Mouse (Mus musculus): Measurements from ENCODE around the gene Ghr. TPM values are rescaled to one million over a fixed set of nuclear protein-coding genes. Genes with fewer than 3 reads are reported as not detected.

Ghr gene
- polyA plus RNA-seq, 1 experiment from 2014 or later = 101 TPM

- Histone ChIP-seq H3K36me3 (ENCODE audit: control insufficient read depth, insufficient read depth, low read length) (no peaks in the 10 kb centered on the region), H3K9me3 (ENCODE audit: control insufficient read depth, low read length) (no peaks in the 10 kb centered on the region)
- 56% methylated on average over 8 of the region's 8 CpGs for WGBS
These were observed 138.8 kb downstream of the Ghr start for GRCm38 (mm10) chr15:3444448-3445020.

GRCm38 (mm10) chr15:3441506-3442286 is 141.6 kb downstream of the Ghr start:
- Histone ChIP-seq H3K27ac (ENCODE audit: low read length) (no peak overlapping the region), H3K4me1 (replicated peaks; ENCODE audit: control insufficient read depth, insufficient read depth, low read length) (peaks cover 9% of the 10 kb centered on the region), H3K9ac (ENCODE audit: low read length) (no peak overlapping the region), H3K4me3 (ENCODE audit: low read length) (no peak overlapping the region), H3K36me3 (ENCODE audit: control insufficient read depth, insufficient read depth, low read length) (no peaks in the 10 kb centered on the region), H3K4me2 (ENCODE audit: low read depth, low read length) (no peak overlapping the region), H3K9me3 (ENCODE audit: control insufficient read depth, low read length) (no peaks in the 10 kb centered on the region), H3K27me3 (ENCODE audit: control insufficient read depth, insufficient read depth, low read depth, low read length) (no peaks in the 10 kb centered on the region)
- ATAC-seq (ENCODE audit: low read depth) = peak; percentile 57; the same call in 1 of the 2 replicates
- 53% methylated on average over 4 of the region's 4 CpGs for WGBS

More at GRCm38 (mm10) chr15:3444448-3445020, 138.8 kb downstream of the Ghr start:
- H3K27me3 ChIP-seq (ENCODE audit: control insufficient read depth, insufficient read depth, low read depth, low read length) = no peaks in the 10 kb centered on the region
- no peak overlapping the region for H3K4me3 ChIP-seq (ENCODE audit: low read length)
- H3K27ac ChIP-seq (ENCODE audit: low read length) = no peak overlapping the region
- peaks cover 9% of the 10 kb centered on the region for H3K4me1 ChIP-seq (replicated peaks; ENCODE audit: control insufficient read depth, insufficient read depth, low read length)
- no peak overlapping the region for H3K9ac ChIP-seq (ENCODE audit: low read length)
- H3K4me2 ChIP-seq (ENCODE audit: low read depth, low read length) = no peak overlapping the region
- no peak for ATAC-seq (ENCODE audit: low read depth)

GRCm38 (mm10) chr15:3437381-3437780 is 145.9 kb downstream of the Ghr start:
- Histone ChIP-seq H3K36me3 (ENCODE audit: control insufficient read depth, insufficient read depth, low read length) (no peaks in the 10 kb centered on the region), H3K4me2 (ENCODE audit: low read depth, low read length) (no peak overlapping the region), H3K4me3 (ENCODE audit: low read length) (no peak overlapping the region), H3K4me1 (replicated peaks; ENCODE audit: control insufficient read depth, insufficient read depth, low read length) (peaks cover 20% of the 10 kb centered on the region), H3K9me3 (ENCODE audit: control insufficient read depth, low read length) (no peaks in the 10 kb centered on the region), H3K27me3 (ENCODE audit: control insufficient read depth, insufficient read depth, low read depth, low read length) (no peaks in the 10 kb centered on the region), H3K9ac (ENCODE audit: low read length) (no peak overlapping the region), H3K27ac (ENCODE audit: low read length) (no peak overlapping the region)
- WGBS = 60% methylated on average over 3 of the region's 3 CpGs
- ATAC-seq (ENCODE audit: low read depth) = no peak

GRCm38 (mm10) chr15:3435637-3436036 is 147.7 kb downstream of the Ghr start:
- Histone ChIP-seq H3K4me1 (replicated peaks; ENCODE audit: control insufficient read depth, insufficient read depth, low read length) (peaks cover 20% of the 10 kb centered on the region), H3K27me3 (ENCODE audit: control insufficient read depth, insufficient read depth, low read depth, low read length) (no peaks in the 10 kb centered on the region), H3K9ac (ENCODE audit: low read length) (no peak overlapping the region), H3K27ac (ENCODE audit: low read length) (0 out of 2 replicates have a peak overlapping the region, but pooled peaks have one; percentile 22), H3K9me3 (ENCODE audit: control insufficient read depth, low read length) (no peaks in the 10 kb centered on the region), H3K36me3 (ENCODE audit: control insufficient read depth, insufficient read depth, low read length) (no peaks in the 10 kb centered on the region), H3K4me2 (ENCODE audit: low read depth, low read length) (no peak overlapping the region), H3K4me3 (ENCODE audit: low read length) (no peak overlapping the region)
- 41% methylated on average over 4 of the region's 4 CpGs for WGBS
- ATAC-seq (ENCODE audit: low read depth) = no peak

- Histone ChIP-seq H3K9me3 (ENCODE audit: control insufficient read depth, low read length) (no peaks in the 10 kb centered on the region), H3K4me3 (ENCODE audit: low read length) (no peak overlapping the region), H3K36me3 (ENCODE audit: control insufficient read depth, insufficient read depth, low read length) (no peaks in the 10 kb centered on the region), H3K4me1 (replicated peaks; ENCODE audit: control insufficient read depth, insufficient read depth, low read length) (peaks cover 20% of the 10 kb centered on the region), H3K4me2 (ENCODE audit: low read depth, low read length) (no peak overlapping the region), H3K9ac (ENCODE audit: low read length) (no peak overlapping the region), H3K27me3 (ENCODE audit: control insufficient read depth, insufficient read depth, low read depth, low read length) (no peaks in the 10 kb centered on the region), H3K27ac (ENCODE audit: low read length) (0 out of 2 replicates have a peak overlapping the region, but pooled peaks have one; percentile 36)
- 66% methylated on average over 3 of the region's 3 CpGs for WGBS
- ATAC-seq (ENCODE audit: low read depth) = no peak
These were observed 148.8 kb downstream of the Ghr start for GRCm38 (mm10) chr15:3434461-3434860.

- Histone ChIP-seq H3K9ac (ENCODE audit: low read length) (no peak overlapping the region), H3K4me2 (ENCODE audit: low read depth, low read length) (0 out of 2 replicates have a peak overlapping the region, but pooled peaks have one; percentile 7), H3K36me3 (ENCODE audit: control insufficient read depth, insufficient read depth, low read length) (no peaks in the 10 kb centered on the region), H3K27me3 (ENCODE audit: control insufficient read depth, insufficient read depth, low read depth, low read length) (no peaks in the 10 kb centered on the region), H3K9me3 (ENCODE audit: control insufficient read depth, low read length) (no peaks in the 10 kb centered on the region), H3K27ac (ENCODE audit: low read length) (peak overlapping the region; percentile 74), H3K4me3 (ENCODE audit: low read length) (no peak overlapping the region), H3K4me1 (replicated peaks; ENCODE audit: control insufficient read depth, insufficient read depth, low read length) (peaks cover 26% of the 10 kb centered on the region)
- peak; percentile 97 for ATAC-seq (ENCODE audit: low read depth)
- 12% methylated on average over 7 of the region's 7 CpGs for WGBS
These were observed 150.0 kb downstream of the Ghr start for GRCm38 (mm10) chr15:3433281-3433680.

- peak; percentile 34; the same call in 1 of the 2 replicates for ATAC-seq (ENCODE audit: low read depth)
- H3K4me2 ChIP-seq (ENCODE audit: low read depth, low read length) = no peak overlapping the region
- H3K27me3 ChIP-seq (ENCODE audit: control insufficient read depth, insufficient read depth, low read depth, low read length) = no peaks in the 10 kb centered on the region
- 12% methylated on average over 1 of the region's 1 CpGs for WGBS
- H3K27ac ChIP-seq (ENCODE audit: low read length) = peak overlapping the region; percentile 23
- H3K9ac ChIP-seq (ENCODE audit: low read length) = no peak overlapping the region
- H3K4me3 ChIP-seq (ENCODE audit: low read length) = no peak overlapping the region
- peaks cover 29% of the 10 kb centered on the region for H3K4me1 ChIP-seq (replicated peaks; ENCODE audit: control insufficient read depth, insufficient read depth, low read length)
- no peaks in the 10 kb centered on the region for H3K36me3 ChIP-seq (ENCODE audit: control insufficient read depth, insufficient read depth, low read length)
- H3K9me3 ChIP-seq (ENCODE audit: control insufficient read depth, low read length) = no peaks in the 10 kb centered on the region
These were observed 150.5 kb downstream of the Ghr start for GRCm38 (mm10) chr15:3432823-3433222.

GRCm38 (mm10) chr15:3429417-3429816 is 153.9 kb downstream of the Ghr start:
- Histone ChIP-seq H3K9ac (ENCODE audit: low read length) (no peak overlapping the region), H3K4me2 (ENCODE audit: low read depth, low read length) (no peak overlapping the region), H3K27me3 (ENCODE audit: control insufficient read depth, insufficient read depth, low read depth, low read length) (no peaks in the 10 kb centered on the region), H3K9me3 (ENCODE audit: control insufficient read depth, low read length) (no peaks in the 10 kb centered on the region), H3K4me3 (ENCODE audit: low read length) (no peak overlapping the region), H3K27ac (ENCODE audit: low read length) (no peak overlapping the region), H3K36me3 (ENCODE audit: control insufficient read depth, insufficient read depth, low read length) (no peaks in the 10 kb centered on the region), H3K4me1 (replicated peaks; ENCODE audit: control insufficient read depth, insufficient read depth, low read length) (peaks cover 22% of the 10 kb centered on the region)
- no peak for ATAC-seq (ENCODE audit: low read depth)

GRCm38 (mm10) chr15:3429001-3429400 is 154.3 kb downstream of the Ghr start:
- Histone ChIP-seq H3K4me1 (replicated peaks; ENCODE audit: control insufficient read depth, insufficient read depth, low read length) (peaks cover 19% of the 10 kb centered on the region), H3K4me2 (ENCODE audit: low read depth, low read length) (no peak overlapping the region), H3K36me3 (ENCODE audit: control insufficient read depth, insufficient read depth, low read length) (no peaks in the 10 kb centered on the region), H3K27me3 (ENCODE audit: control insufficient read depth, insufficient read depth, low read depth, low read length) (no peaks in the 10 kb centered on the region), H3K9me3 (ENCODE audit: control insufficient read depth, low read length) (no peaks in the 10 kb centered on the region), H3K4me3 (ENCODE audit: low read length) (no peak overlapping the region), H3K9ac (ENCODE audit: low read length) (no peak overlapping the region), H3K27ac (ENCODE audit: low read length) (no peak overlapping the region)
- WGBS = 84% methylated on average over 5 of the region's 5 CpGs
- no peak for ATAC-seq (ENCODE audit: low read depth)

Measured in lung, embryonic 16.5 days (tissue).